Mouse (Mus musculus) kidney, adult 2 months (tissue): ENCODE data around the gene Abcb8.

Experiments
- CTCF ChIP-seq: fragments of 200-500 bp; conservative IDR thresholded peaks from 2 replicates; pipeline ENCODE4 v1.5.1; 2011; ENCODE audit warnings: low read depth, mild to moderate bottlenecking, control low read depth, low read length, moderate library complexity, mixed read lengths; ENCODE audit not compliant: insufficient read depth, insufficient read length
- POLR2A ChIP-seq: fragments of 200-500 bp; IDR thresholded peaks from one replicate; pipeline ENCODE4 v1.6.1; 2011; ENCODE audit warnings: low read depth, low read length, control low read depth

DNA sequence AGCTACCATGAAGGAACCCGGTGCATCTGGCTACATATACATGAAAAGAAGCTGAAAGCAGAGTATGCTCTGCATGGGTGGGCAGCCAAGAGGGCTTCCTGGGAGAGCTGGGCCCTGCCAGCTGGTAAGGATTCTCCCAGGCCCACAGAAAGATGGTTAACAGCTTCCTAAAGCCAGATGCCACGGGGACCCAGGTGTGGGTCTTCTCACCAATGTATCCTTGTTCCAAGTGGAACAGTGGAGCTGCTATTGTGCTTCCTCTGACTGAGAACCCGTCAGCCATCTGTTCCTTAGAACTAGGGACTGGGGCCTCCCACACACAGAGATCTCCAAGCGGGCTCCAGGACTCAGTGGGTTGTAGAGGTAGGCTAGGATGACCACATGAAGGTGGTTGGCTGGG is 36.7 kb upstream of the Abcb8 start:
- TF ChIP-seq CTCF (no peak), POLR2A (no peak)
